Mouse (Mus musculus): ENCODE results near the gene Cep89.

GRCm38 (mm10) chr7:35428146-35428545, 31.3 kb downstream of the Cep89 start:
- TF ChIP-seq CTCF (IDR thresholded peaks at IDR 0.05; ENCODE audit: low read depth, low read length) = no peak
- no peak for TF ChIP-seq POLR2AphosphoS5 (IDR thresholded peaks at IDR 0.05; ENCODE audit: insufficient replicate concordance, low read depth, low read length)

All from G1E (cell line).